Mouse (Mus musculus) mouse trophoblast stem cell (cell line): ENCODE measurements around the gene Antxr2.

ENCODE experiments used
- in situ Hi-C, 2 experiments: fragments of 300-500 bp; cut with MseI, MboI; formaldehyde crosslinking; loops; 2 replicates in 1 of 2; 3 replicates in 1 of 2; pipeline ENCODE4 v1.15.1; 2025

Antxr2 gene

DNA sequence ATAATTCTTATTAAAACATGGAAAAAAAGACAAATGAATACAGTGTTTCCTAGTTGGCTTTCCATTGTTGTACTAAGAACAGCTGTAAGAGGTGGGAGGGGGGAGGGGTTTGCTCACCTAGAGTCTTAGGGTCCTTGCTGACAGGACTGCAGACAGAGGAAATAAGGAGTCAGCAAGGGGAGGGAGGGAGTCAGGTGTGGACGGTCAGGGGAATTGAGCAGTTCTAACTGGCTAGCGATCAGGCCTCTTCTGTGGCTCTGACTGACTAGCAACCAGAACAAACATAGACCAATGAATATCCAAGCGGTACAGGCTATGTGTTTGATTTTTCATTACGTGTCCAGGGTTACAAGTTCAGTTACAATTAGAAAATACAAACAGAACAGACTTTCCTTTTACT lies 35.0 kb downstream of the Antxr2 start:
- in situ Hi-C loops, result no loop called here

DNA sequence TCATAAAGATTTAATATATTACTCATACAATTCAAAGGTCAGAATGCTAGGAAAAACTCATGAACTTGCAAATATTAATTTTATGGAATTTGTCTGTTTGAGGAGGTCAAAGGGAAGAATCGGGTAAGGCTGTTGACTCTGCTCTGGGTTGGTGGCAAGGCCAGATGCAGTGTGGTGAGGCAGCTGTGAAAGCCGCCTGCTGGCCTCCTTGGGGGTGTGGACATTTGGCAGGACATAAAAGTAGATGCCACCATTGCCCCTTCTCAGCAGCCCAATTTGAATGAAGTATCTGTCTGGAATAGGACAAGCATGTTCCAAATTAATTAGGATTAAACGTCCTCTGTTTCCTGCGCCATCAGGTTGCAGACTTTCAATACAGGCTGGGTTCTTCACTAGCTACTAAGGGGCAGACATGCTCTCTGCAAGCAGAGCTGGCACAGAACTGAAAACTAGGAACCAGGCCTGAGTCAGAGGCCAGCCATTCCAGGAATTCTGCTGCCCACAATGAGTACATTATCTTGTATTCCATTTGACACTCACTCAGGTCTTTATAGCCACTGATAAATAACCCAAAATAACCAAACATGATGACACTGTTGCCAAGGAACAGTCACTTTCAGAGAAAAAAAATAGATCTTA lies 44.1 kb downstream of the Antxr2 start:
- in situ Hi-C loops, result no loop called here

GRCm38 (mm10) chr5:97983375-97983774 lies 47.5 kb downstream of the Antxr2 start:
- in situ Hi-C loops, result no loop called here

- in situ Hi-C loops, result no loop called here
Observed at GRCm38 (mm10) chr5:97980472-97980871, 50.4 kb downstream of the Antxr2 start.

- in situ Hi-C loops, result no loop called here
Observed at GRCm38 (mm10) chr5:97973293-97973692, 57.5 kb downstream of the Antxr2 start.

GRCm38 (mm10) chr5:97972029-97972428 lies 58.8 kb downstream of the Antxr2 start:
- in situ Hi-C loops, result no loop called here

- in situ Hi-C loops, result no loop called here
Observed at GRCm38 (mm10) chr5:97971236-97971635, 59.6 kb downstream of the Antxr2 start.

GRCm38 (mm10) chr5:97967044-97967443 lies 63.8 kb downstream of the Antxr2 start:
- in situ Hi-C loops, result no loop called here

- in situ Hi-C loops, result no loop called here
Observed at GRCm38 (mm10) chr5:97966101-97966500, 64.7 kb downstream of the Antxr2 start.

- in situ Hi-C loops, result no loop called here
Observed at GRCm38 (mm10) chr5:97964444-97964843, 66.4 kb downstream of the Antxr2 start.

DNA sequence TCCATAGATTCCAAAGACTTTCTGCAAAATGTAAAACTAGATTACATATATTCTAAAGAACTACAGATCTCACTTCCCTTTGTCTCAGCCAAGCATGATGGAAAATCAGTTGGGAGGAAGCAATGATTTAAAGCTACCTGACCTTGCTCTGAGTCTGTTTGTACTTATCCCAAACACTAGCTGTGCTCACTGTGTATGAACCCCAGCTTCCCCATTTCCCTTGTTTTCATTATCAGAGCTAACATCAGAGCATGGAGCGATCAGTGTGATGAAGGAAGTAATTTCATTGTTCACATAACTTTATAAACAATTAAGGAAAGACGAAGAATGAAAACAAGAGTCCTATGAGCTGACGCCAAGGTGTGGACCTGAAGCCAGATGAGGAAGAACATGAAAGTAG lies 68.3 kb downstream of the Antxr2 start:
- in situ Hi-C loops, result no loop called here

- in situ Hi-C loops, result no loop called here
Observed at GRCm38 (mm10) chr5:97961786-97962185, 69.1 kb downstream of the Antxr2 start.

DNA sequence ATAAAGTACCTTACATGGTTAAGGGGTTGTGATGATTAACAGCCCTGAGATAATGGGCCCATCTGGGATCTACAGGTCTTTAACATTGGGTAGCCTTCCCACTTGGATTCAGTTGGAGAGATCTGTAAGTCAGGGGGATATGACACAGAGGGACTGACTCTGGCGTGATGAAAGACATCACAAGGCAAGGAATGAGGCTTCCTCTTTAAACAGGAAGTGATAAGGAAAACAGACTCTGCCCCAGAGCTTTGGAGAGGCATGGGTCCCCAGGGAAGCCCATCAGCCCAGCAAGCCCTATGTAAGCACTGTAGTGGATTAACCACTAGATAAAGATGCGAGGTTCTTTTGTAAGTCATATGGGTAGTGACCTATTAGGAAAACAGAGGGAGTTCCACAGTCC lies 71.2 kb downstream of the Antxr2 start:
- in situ Hi-C loops, result no loop called here

DNA sequence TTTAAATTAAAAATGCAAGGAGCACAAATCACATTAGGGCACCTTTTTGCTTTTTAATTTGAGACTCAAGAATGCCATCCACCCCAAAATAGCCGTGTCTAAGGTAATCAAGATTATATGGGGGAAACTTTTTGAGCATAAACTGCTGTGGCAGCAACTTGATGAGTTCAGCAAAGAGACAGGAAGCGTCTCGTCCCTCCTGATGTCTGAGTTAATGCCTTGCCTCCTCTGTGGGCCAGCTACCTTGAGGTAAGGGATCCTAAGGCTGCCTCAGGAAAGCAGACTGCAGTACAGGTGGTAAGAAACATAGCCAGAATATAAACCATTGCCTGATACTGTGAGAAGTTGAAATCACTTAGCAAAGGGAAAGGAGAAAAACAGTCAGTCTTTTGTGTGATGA lies 71.8 kb downstream of the Antxr2 start:
- in situ Hi-C loops, result no loop called here

- in situ Hi-C loops, result no loop called here
Observed at GRCm38 (mm10) chr5:97957501-97957900, 73.3 kb downstream of the Antxr2 start.

DNA sequence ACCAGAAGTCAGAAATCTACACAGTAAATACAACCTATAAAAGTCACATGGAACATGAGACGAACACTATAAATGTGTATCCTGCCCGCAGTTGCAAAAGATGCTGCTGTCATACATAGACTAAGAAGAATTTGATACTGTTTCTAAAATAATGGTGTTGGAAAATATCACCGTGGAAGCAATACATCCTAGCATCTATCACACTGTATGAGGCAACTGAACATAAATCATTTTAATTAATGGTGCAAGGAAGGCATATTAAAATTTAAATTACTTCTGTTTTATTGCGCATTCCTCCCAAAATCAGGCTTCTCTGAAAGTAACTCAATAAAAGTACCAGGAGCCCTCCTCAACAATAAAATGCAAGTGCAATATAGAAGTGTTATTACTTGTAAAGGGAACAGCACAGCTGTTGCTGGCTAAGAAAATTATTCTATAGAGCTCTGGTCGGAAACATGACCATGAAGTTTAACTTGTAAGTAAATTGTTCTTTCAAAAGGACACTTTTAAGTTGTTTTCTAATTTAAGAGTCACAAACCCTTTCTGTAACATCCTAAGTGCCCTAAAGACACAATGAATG lies 76.6 kb downstream of the Antxr2 start:
- in situ Hi-C loops, result no loop called here

DNA sequence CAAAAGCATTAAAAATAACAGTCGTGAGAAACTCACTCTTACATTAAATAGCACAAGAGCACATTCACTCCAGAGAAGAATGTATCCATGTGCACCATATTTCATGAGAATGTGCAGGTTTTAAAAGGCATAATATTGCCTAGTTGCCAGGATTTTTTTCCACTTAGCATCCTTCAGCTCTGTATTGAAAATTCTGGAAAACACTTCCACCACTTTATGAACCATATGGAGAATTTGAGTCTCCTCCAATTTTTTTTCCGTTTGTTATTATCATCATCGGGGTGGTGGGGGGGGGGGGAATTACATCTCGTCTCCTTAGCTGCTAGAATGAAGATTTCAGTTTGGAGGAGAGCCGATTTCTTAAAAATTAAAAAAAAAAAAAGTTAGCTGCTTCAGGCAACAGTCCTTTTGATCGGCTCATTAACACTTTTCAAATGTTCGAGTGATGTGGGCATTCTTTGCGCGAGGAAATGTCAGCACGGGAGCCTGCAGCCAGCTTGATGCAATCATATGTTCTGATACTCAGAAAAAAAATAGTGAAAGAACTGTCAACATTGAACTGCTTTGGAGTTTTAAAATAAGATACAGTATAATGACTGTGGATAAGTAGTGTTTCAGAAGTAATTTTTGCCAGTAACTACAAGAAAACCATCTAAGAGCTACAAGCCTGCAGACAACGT lies 77.5 kb downstream of the Antxr2 start:
- in situ Hi-C loops, result no loop called here

- in situ Hi-C loops, result no loop called here
Observed at GRCm38 (mm10) chr5:97947261-97947660, 83.6 kb downstream of the Antxr2 start.

DNA sequence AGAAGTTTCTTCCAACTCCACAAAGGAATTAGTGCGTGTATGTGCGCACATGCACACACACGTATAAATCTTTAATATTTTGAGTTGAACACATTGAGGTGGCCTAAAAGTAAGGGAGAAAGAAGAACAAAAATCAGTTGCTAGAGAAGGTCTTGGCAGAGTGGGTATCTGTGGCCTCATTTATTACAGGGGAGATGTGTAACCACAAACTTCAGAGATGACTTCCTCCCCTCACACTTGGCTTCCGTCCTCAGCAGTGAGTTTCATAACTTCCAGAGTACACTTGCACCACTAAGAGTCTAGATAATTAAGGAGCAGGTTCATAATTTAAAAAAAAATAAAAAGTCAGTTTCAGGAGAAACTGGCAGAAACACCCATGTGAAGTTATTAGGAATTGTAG lies 84.6 kb downstream of the Antxr2 start:
- in situ Hi-C loops, result no loop called here

- in situ Hi-C loops, result no loop called here
Observed at GRCm38 (mm10) chr5:97935140-97936129, 95.4 kb downstream of the Antxr2 start.

GRCm38 (mm10) chr5:97917654-97918053 lies 113.2 kb downstream of the Antxr2 start:
- in situ Hi-C loops, result loop anchor here in 1 of 2 experiments (25.0 kb wide), 1 partner anchor 780 kb away; no protein-coding TSS in a partner anchor

DNA sequence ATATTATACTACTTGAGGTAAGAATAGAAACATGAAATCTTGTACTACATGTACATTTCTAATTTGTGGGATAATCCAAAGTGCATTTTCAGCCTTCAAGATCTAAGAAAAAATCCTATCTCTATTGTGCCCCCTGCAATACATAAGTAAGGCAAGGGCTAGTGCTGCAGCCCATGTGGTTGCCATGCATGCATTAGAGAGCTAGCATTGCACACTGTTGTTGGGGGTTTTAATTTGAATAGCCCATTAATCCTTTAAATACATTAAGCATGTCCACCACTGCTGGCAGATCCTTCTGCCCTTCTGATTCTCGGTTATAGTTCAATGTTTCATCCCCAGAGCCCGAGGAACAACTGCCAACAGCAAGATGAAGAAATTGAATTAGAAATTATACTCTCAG lies 116.0 kb downstream of the Antxr2 start:
- in situ Hi-C loops, result loop anchor here in 1 of 2 experiments (25.0 kb wide), 1 partner anchor 778 kb away; no protein-coding TSS in a partner anchor
